Mouse (Mus musculus) CH12F3 (cell line): ENCODE results near the gene Mllt3.

Source experiments
- in situ Hi-C: fragments of 300-500 bp; cut with MboI; formaldehyde crosslinking; loops from 2 replicates; pipeline ENCODE4 v1.14.3; 2020; ENCODE audit warnings: low sequenced_read_pairs

Gene Mllt3

DNA sequence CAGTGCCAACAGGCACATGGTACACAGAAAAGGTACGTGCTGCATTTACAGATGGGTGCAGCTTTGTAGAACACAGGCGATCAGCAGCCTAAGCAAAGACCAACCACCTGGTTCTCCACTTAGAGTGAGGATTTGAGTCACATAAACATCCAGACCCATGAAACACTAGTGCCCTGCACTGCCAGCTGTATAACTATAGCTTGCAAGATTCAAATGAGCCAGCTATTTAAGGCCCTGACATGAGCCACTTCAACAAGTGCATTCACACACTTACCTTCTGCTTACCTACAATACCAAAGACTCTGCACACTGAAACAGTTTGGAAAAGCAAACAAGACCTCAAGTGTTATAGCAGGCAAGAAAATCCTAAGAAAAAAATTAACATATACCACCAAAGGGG, 78.0 kb downstream of the Mllt3 start:
- in situ Hi-C loops, result no loop called here

DNA sequence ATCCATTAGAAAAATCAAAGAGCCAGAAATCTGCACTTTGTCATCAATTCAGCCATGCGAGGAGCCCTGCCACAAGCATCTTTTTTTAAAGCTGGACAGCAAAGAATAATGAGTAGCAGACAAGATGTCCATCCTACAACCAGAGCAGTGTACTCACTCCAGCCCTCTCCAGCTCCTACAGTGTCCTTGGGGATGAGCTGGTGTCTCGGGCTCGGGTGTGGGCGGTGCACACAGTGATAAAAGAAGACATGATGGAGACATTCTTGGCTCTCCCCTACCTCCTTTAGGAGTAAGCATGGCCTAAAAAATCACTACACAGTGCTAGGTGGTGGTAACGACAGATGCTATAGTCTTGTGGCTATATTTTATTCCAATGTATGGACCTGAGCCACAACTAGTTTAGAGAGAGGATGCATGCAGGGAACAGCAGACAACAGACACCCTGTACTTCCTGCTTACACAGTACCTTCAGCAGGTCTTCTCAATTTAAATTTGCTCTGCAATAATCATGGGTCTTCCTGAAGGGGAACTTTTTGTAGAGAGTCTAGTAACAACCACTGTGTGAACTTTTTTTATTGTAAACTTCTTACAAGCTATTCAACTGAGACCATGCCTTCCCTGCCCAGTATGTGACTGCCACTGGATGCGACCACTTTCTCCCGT, 78.6 kb downstream of the Mllt3 start:
- in situ Hi-C loops, result no loop called here

DNA sequence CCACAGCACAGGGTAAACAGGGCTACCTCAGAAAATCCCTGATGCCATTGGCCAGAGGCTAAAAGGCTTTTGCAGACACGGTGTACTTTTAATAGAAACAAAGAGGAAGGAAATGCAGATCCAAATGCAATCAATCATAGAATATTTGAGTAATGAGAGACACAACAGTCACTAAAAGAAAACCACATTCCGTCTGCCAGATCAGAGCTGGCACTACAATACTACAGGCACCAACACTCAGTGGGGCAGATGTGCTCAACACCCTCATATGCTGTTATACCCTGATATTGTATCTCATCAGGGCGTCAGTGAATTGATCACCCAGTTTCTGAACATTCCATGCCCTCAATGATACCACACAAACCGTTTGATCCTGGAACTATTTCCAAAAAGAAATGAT, 79.4 kb downstream of the Mllt3 start:
- in situ Hi-C loops, result no loop called here

DNA sequence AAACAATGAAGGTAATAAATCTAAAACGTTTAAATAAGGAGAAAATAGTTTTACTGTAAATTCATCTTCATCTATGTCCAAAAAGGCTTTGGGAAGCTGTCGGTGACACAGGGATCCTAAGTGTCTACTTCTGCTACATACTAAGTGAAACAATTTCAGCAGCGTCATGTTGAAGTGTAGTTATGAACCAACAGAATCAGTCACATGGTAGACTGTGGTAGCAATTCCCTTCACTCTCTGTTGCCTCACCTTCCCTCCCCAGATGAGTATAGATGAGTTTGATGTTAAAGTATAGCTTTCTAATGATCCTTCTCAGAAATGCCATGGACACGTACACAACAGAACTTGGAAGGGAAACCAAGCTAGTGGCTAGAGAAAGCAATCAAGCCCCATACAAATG, 79.9 kb downstream of the Mllt3 start:
- in situ Hi-C loops, result no loop called here

DNA sequence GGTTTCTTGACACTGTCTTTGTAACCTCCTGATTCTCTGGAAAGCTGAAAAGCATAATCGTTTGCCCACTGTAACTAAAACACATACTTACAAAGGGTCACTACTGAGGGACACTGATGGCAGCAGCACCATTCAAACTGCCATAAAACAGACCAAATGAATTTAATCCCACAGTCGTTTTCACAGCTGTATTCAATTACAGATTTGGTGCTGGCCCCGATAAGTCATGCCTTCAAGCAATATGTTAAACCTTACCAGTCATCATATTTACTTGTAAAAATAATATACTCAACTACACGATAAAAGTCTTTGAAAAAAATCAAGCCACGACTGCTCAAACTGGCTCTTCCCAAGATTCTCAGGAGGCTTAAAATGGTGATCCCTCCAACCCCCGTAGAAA, 83.7 kb downstream of the Mllt3 start:
- in situ Hi-C loops, result no loop called here

DNA sequence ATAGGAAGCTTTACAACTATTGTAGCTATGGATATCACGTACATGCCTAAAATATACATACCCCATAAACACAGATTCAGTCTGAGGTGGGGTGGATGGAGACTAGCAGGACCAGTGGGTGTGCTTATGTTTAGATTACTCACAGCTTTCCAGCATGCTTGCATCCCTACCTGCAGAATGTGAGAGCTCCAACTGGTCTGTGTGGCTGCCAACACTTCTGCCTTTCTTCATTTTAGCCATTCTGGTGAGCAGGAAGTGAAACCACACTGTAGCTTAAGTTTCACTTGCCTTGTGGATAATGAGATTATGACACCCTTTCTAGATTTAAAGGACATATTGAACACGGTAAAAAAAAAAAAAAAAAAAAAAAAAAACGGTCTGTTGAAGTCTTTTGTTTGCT, 88.8 kb downstream of the Mllt3 start:
- in situ Hi-C loops, result no loop called here

DNA sequence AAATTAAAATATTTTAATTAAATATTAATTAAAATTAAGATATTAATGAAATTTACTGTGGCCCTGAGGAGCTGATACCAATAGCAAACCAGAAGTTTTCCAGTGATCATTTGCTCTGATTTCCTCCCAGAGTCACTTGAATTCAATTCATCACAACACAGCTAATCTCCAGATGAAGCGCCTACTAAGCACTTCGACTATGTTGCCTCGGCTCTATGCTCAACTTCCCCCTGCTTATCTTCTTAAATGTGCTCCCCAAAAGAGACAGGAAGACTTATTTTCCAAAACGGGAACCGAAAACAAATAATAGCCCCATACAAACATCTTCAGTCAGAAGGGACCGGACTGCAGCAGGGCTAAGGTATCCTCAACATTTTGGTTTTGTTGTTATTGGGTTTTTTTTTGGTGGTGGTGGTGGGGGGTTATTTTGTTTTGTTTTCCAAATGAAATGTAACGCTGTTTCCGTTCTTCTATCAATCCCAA, 90.2 kb downstream of the Mllt3 start:
- in situ Hi-C loops, result no loop called here

DNA sequence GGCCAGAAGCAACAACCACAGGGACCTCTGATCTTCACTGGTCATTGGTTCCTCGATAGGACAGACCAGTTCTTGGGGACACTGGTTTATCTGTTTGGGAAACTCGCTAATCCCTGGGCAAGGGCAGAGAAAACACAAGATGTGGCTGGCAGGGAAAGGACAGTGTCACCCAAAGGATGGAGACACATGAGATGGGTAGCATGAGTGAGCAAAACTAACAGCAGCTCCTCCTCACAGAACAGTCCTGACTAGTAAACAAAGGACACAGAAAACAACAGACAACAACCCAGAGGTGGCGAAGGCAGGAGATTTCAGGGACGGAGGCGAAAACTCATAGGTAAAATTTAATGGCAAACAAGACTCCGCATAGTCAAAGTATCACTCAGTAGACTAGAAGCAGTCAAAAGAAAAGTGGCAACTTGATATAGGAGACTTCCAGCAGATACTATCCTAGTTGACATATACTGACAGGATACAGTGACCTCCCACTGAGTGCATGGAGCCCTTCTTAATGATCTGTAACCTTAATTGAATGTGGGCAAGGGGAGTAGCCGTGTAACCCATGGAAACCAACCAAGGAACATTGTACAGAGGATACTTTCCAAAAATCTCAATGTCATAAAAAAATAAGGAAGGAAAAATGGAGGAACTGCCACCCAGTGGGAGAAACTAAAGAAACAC, 93.5 kb downstream of the Mllt3 start:
- in situ Hi-C loops, result no loop called here

DNA sequence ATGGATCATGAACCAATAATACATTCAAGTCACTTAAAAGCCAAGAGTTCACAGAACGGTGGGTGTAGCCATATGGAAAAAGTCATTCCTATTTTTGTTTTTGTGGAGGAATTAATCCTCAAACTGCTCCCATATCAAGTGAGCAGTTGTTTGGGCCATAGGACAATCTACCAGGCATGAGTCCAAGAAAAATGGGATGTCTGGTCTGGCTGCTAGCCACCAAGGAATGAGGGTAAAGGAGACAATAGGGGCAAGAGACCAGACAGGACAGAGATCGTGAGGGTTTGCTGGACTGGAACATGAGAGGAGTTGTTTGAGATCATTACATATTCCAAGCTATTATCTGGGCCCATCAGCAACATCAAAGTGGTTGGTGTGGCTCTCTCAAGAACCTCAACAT, 96.8 kb downstream of the Mllt3 start:
- in situ Hi-C loops, result no loop called here

DNA sequence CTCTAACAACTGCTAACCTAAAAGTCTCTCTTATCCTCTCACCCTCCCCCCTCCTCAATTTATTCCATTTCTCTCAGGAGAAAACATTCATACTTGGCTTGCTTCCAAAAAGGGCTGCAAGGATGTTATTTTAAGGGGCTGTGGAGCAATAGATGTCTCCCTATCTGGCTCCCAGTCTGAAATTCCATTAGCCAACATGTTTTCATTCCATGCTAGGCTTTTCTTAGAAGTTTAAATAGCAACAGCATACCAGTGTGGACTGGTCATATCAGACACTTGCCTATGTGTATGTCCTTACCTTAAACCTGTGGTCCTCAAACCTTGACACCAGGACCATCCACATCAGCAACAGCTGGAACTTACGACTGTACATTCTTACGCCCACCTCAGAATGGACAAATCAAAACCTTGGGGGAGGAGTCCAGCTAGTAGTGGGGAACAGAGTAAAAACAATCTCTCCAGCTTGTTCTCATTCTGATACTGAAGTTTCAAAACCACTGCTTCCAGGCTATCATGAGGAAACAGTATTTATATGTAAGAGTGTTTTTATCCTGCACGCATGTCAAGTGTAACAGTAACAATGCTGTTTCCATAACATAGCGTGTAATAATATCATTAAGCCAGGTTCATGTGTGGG, 99.3 kb downstream of the Mllt3 start:
- in situ Hi-C loops, result no loop called here

DNA sequence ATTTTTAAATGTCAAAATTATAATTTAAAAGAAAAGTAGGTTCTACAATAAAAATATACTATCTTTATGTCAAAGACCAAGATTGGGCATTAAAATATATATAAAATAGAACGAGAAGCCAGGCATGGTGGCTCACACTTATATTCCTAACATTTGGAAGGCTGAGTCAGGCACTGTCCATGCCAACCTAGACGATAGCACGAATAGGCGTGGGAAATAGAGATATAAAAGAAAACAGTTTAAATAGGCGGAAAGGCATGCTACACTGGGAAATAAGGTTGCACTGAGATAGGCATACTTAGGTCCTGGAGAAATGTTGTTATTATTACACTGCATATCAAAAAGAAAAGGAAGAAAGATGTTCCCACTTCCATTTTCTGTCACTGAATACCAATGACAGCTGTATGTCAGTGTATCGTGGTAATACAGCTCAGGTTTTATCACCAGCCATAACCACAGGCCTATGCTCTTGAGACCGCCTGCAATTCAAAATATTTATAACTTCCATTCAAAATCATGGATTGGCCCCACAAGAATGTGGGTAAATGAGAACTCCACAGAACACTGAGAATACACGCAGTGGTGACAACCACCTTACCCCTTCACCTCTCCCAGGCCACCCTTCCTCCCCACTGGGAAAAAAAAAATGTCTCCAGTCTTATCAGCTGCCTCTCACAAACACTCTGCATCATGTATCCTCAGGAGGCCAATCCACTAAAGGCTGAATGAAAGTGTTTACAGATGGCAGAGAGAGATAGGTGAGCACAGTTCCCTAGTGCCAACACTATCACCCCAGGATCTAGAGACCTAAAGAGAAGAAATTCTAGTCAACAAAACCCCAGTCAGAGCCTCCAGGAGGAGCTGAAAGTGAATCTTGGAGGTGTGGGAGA, 102.6 kb downstream of the Mllt3 start:
- in situ Hi-C loops, result no loop called here

DNA sequence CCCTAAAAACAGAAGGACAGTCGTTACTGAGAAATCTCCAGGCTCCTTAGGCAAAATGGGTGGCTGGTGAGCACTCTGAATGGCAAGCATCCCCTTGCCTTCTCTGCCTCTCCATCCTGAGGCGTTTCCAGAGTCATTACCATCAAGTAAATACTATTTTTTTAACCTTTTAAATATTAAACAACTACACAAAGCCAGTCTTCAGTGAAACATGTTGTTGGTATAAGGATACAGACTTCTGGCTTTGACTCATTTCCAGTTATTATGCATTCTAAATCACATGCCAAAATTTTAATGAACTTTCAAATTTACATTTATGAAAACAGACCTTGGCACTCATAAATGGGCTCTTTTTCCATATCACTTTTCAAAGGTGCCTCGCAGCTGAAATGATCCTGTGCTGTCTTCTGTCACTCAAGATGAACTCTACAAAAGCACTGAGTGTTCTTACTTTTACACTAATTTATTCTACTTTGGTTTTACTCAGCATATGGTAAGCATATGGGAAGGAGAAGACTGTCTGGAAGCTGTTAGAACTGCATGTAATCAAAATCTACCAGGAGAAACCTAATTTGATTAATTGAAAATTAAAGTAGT, 104.5 kb downstream of the Mllt3 start:
- in situ Hi-C loops, result no loop called here

DNA sequence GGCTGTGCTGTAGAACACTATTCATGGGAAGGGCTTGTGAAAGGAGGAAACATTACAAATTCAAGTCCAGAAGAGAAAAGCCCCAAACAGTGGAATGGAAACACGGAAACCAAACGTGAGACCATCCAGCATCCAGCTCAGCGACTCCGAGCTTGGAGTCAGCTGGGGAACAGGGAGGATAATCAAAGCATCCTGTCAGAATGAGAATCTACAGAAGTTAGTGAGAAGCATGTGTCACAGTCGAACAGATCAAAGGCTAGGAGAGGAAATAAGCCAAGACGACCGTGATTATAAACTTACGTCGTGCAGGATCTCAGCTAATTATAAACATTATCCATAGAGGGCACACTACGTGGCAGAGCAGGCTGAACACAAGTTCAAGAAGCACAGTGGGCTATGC, 105.8 kb downstream of the Mllt3 start:
- in situ Hi-C loops, result no loop called here

DNA sequence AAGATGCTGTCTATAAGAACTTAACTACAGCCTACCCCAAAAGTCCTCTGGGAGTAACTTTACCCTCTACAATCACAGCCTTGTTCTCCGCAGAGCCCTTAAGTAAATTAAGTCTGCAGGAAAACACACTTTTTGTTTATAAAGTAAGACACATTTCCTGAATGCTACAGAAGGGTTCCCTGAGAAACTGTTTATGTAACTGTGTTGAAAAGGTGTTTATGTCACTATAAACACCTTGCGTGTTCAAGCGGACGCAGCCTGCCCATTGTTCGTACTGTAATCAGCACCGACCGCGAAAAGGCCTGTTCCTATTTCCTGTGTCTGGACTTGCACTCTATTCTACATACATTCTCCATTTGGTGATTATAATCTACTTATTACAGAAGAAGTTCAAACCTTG, 112.5 kb downstream of the Mllt3 start:
- in situ Hi-C loops, result no loop called here

DNA sequence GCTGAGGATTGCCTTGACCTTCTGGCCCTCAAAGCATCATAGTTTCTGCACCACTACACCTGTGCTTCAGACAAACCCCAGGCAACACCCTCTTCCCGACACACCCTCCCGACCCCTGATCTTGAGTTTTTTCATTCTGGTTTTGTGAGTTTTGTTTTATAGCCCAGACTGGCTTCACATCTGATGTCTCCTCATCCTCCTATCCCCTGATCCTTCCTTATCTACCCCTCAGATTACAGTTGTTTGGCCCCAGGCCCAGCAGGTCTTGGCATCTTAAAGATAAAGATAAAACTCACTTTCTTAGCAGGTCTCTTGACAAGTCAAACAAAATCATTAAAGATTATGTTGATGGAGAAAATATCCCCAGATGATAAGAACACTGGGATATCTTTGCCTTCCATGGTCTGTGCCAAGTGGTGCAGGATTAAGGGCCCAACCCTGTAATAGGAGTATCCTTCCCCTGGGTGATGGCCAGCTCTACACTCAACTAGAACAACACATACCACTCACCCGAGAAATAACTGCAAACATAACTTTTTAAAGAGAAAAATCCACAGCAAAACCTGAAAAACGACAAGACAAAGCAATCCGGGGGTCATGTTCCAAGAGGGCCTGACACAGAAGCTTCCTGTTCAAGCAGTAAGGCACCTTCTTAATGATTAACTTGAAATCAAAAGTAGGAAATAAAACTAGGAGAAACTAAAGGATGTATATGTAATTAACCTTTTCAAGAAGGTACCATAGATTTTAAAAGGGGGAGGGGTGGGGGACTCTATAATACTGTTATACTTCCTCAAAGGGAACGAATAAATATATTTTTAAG, 121.8 kb downstream of the Mllt3 start:
- in situ Hi-C loops, result no loop called here

DNA sequence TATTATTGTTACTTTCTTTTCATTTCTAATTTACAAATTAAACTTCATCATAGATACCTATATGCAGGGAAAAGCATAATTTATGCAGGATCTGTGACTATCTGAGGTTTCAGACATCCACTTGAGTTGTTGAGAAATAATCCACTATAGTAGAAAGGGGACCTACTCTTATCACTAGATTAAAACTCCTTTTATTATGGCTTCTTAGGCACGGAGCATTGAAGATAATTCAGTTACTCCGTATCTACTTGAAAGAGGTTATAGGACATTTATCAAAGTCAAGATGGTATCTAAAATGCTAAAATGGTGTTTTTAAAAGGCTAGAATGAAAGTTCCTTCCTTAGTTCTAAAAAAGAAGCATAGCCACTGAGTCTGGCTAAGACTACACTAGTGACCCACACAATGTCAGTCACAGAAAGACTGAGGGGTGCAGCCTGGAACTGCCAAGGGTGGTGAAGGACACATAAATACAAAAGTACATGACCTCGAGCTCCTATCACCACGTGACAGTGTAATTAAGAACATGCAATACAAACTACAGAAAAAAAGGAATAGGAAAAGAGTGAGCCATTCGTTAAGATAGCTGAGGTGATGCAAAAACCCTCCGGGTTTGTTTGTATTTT, 127.9 kb downstream of the Mllt3 start:
- in situ Hi-C loops, result no loop called here

DNA sequence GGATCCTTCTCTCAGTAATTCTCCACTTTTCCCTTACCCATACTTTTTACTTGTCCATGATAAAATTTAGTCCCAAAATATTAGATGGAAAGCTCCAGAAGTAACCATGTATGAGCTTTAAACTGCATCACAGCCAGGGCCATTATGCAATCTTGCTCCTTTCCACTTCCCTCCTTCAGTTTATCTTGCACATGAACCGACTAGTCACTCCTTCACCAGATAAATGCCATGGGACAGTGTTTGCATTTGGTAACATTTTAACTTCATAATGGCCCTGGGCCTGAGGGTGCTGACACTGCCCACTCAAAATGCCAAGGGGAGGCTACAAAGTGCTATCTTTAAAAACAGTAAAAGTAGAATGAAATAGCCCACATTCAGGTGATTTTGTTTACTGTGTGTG, 128.4 kb downstream of the Mllt3 start:
- in situ Hi-C loops, result no loop called here

DNA sequence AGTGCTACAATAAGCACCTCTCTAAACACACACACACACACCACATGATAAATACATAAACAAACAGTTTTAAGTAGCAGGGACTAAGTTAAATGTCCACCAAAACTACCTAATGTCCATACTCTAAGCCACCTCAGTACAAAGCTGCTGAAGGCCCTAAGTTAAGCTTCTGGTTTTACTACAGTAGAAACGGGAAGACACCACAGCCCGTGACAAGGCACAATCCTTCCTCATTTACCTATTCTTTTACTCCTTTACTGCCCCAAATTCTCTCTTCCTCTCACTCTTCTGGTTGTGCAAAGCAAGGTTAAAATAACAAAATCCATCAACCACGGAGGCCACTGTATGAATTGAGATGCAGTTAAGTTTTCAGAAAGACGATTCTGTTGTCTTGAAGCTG, 130.6 kb downstream of the Mllt3 start:
- in situ Hi-C loops, result no loop called here

DNA sequence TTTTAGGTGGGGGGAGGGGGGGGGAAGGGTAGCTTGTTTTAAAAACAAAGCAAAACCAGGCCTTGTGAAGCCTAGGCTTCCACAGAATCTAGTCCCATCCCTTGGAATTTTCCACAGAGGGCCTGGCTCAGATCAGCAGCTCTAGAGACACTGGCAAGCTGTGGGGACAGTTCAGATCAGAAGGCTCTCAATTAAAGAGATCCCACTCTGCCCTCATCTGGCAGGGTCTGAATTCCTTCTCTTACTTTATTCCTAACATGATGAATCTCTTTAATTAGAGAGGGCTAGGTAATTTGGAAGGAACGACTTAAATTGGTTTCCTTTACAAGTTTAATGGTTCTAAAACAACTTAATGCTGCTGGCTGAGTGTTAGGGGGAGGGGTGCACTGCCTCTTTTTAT, 132.0 kb downstream of the Mllt3 start:
- in situ Hi-C loops, result no loop called here

DNA sequence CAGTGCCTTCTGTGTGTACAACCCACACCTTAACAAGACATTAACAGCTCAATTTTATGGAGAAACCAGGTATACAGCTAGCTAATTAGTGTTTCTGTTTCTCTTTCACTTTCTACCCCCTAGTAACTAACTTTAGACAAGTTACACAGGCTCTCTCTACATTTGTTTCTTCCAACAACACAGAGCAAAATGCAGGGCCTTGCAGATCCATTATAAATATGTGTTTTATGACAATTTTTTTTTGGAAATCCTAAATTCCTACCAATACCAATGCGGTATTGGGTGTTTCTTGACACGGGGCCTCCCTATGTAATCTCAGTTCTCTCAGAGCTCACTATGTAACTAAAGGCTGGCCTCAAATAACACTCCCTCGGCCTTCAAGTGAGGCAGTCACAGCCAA, 139.7 kb downstream of the Mllt3 start:
- in situ Hi-C loops, result no loop called here
